8 mouse cellular contexts compared by ENCODE assay signal in the genomic region with DNA sequence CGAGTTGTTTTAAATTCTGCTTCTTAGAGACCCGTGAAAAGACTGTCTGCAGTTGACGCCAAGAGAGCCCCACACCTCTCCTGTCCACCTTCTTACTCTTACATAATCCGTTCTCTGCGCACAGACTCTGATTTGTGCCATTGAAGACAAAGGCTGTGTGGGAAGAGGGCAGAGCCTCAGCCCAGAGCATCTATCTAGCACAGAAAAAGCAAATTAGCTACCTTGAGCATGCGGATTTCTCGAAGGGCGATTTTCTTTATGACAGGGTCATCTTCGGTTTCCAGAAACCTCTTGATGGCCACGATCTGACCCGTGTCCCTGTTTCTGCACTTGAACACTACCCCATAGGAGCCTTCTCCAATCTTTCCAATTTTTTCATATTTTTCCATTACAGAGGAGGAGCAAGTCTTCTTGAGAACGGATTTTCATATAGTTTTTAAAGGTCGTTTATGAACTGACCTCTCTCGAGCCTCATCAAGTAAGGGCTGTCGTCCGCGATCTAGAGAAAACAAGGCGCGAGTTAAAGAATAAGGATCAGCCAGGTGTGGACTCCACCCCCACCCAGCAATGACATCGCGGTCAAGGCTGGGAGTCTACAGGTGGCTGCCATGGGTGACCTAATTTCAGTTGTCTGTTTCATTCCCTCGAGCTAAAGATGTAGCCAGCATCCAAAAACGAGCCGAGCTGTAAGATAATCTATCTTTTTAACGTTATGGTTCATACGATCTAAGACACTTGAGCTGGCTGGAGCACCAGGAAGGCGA. TPM values are rescaled to one million over a fixed set of nuclear protein-coding genes. Genes with fewer than 3 reads are reported as not detected.
DNase-seq lines count a peak whose midpoint lies in the region; ATAC-seq and TF ChIP-seq lines count a peak whose summit lies in the region.

No protein-coding gene starts in this region.

- TF ChIP-seq CTCF in lung, embryonic 14.5 days (IDR thresholded peaks at IDR 0.05; ENCODE audit: low read depth), result no peak
- TF ChIP-seq CTCF in cortical plate, adult 2 months (IDR thresholded peaks at IDR 0.05; ENCODE audit: extremely low read depth, insufficient read depth, low read length), result no peak
- TF ChIP-seq CTCF in hindbrain, postnatal 0 days (IDR thresholded peaks at IDR 0.05; ENCODE audit: low read depth), result no peak

- no peaks in the 10 kb centered on the region for H3K36me3 ChIP-seq in lung, embryonic 14.5 days (ENCODE audit: insufficient read depth)
- no peaks in the 10 kb centered on the region for H3K36me3 ChIP-seq in hindbrain, postnatal 0 days (ENCODE audit: insufficient read depth, low read length)
- H3K36me3 ChIP-seq in liver, embryonic 16.5 days (ENCODE audit: control insufficient read depth, insufficient read depth), result no peaks in the 10 kb centered on the region

- peaks cover 6% of the 10 kb centered on the region; the same call in 1 of the 2 replicates for H3K4me1 ChIP-seq in lung, embryonic 14.5 days (ENCODE audit: insufficient read depth)
- H3K4me1 ChIP-seq in cortical plate, adult 2 months (ENCODE audit: control insufficient read depth, insufficient read depth, low read length), result no peaks in the 10 kb centered on the region
- 0 out of 2 replicates have a peak, but pooled peaks cover 3% of the 10 kb centered on the region for H3K4me1 ChIP-seq in hindbrain, postnatal 0 days (ENCODE audit: insufficient read depth, low read length)
- peaks cover 42% of the 10 kb centered on the region for H3K4me1 ChIP-seq in liver, embryonic 16.5 days (ENCODE audit: control insufficient read depth, low read depth, low read length)

- H3K4me3 ChIP-seq in lung, embryonic 14.5 days (ENCODE audit: low read depth, low read length), result peak overlapping the region; percentile 52
- peak overlapping the region; percentile 54 for H3K4me3 ChIP-seq in cortical plate, adult 2 months (ENCODE audit: insufficient read depth, low read length)
- peak overlapping the region; percentile 59 for H3K4me3 ChIP-seq in hindbrain, postnatal 0 days (ENCODE audit: low read length)
- H3K4me3 ChIP-seq in liver, embryonic 16.5 days (ENCODE audit: low read depth, low read length), result peak overlapping the region; percentile 71

- peak; percentile 57 for TF ChIP-seq POLR2A in cortical plate, adult 2 months (IDR thresholded peaks at IDR 0.05; ENCODE audit: extremely low read depth, insufficient read depth, low read length)

- no peak overlapping the region for H3K27ac ChIP-seq in lung, embryonic 14.5 days (ENCODE audit: low read depth)
- H3K27ac ChIP-seq in cortical plate, adult 2 months (ENCODE audit: insufficient read depth, low read length), result peak overlapping the region; percentile 36
- peak overlapping the region; percentile 80 for H3K27ac ChIP-seq in hindbrain, postnatal 0 days
- peak overlapping the region; percentile 41; the same call in 1 of the 2 replicates for H3K27ac ChIP-seq in liver, embryonic 16.5 days (ENCODE audit: low read length)

- no peaks in the 10 kb centered on the region for H3K9me3 ChIP-seq in lung, embryonic 14.5 days (ENCODE audit: low read depth, low read length)
- no peaks in the 10 kb centered on the region for H3K9me3 ChIP-seq in hindbrain, postnatal 0 days (ENCODE audit: low read length)
- no peaks in the 10 kb centered on the region for H3K9me3 ChIP-seq in liver, embryonic 16.5 days (replicated peaks; ENCODE audit: control insufficient read depth, low read length)

- H3K9ac ChIP-seq in lung, embryonic 14.5 days, result peak overlapping the region; percentile 58
- peak overlapping the region; percentile 73 for H3K9ac ChIP-seq in hindbrain, postnatal 0 days (replicated peaks; ENCODE audit: low read length)
- H3K9ac ChIP-seq in liver, embryonic 16.5 days (ENCODE audit: low read depth, low read length), result peak overlapping the region; percentile 83

- 35% methylated on average over 27 of the region's 27 CpGs for WGBS in lung, embryonic 14.5 days
- WGBS in hindbrain, postnatal 0 days, result 30% methylated on average over 27 of the region's 27 CpGs
- WGBS in liver, embryonic 16.5 days (ENCODE audit: insufficient replicate concordance), result 32% methylated on average over 27 of the region's 27 CpGs

- no peak for DNase-seq in lung, embryonic 14.5 days
- no peak for DNase-seq in lung, adult 18-20 months
- peak; percentile 33 for DNase-seq in hindbrain, postnatal 0 days (ENCODE audit: low spot score)
- peak; percentile 27 for DNase-seq in thymus, postnatal 0 days (ENCODE audit: low spot score)
- no peak for DNase-seq in adrenal gland, adult 2 months
- DNase-seq in spleen, postnatal 36 days (ENCODE audit: low spot score in 2 of 2), result no peak

- peak; percentile 22; the same call in 1 of the 2 replicates for ATAC-seq in lung, embryonic 14.5 days (ENCODE audit: insufficient read depth)
- ATAC-seq in hindbrain, postnatal 0 days, result peak; percentile 46
- peak; percentile 41 for ATAC-seq in liver, embryonic 16.5 days (ENCODE audit: low read depth)

- 0 out of 2 replicates have a peak, but pooled peaks cover 3% of the 10 kb centered on the region for H3K27me3 ChIP-seq in lung, embryonic 14.5 days (ENCODE audit: insufficient read depth, low read length)
- no peaks in the 10 kb centered on the region for H3K27me3 ChIP-seq in hindbrain, postnatal 0 days (ENCODE audit: insufficient read depth, low read length)
- peaks cover 28% of the 10 kb centered on the region for H3K27me3 ChIP-seq in liver, embryonic 16.5 days (ENCODE audit: control insufficient read depth, insufficient read depth, low read depth, low read length)

- peak overlapping the region; percentile 98 for H3K4me2 ChIP-seq in lung, embryonic 14.5 days
- peak overlapping the region; percentile 99 for H3K4me2 ChIP-seq in hindbrain, postnatal 0 days (ENCODE audit: low read depth, low read length)
- peak overlapping the region; percentile 100 for H3K4me2 ChIP-seq in liver, embryonic 16.5 days (ENCODE audit: low read depth, low read length)

RNA-seq across cellular contexts. Expression of a gene that starts 1.1 kb away (rescaled TPM):
- 1.6 and 1.8 TPM in 2 replicates for polyA plus RNA-seq in lung, embryonic 14.5 days (2014; fragmentation: Nextera tagmentation; extraction: Ambion mirVana)
- 13.3 and 19.4 TPM in 2 replicates for polyA plus RNA-seq in cortical plate, adult 2 months (2012; rRNA removed)
- 28.3 and 51.5 TPM in 2 replicates for total RNA-seq in hindbrain, postnatal 0 days (2014; rRNA removed)
- 20.2 and 26.7 TPM in 2 replicates for polyA plus RNA-seq in hindbrain, postnatal 0 days (2015; fragmentation: Nextera tagmentation; extraction: Ambion mirVana)
- 1.7 TPM in 2 replicates for polyA plus RNA-seq in liver, embryonic 16.5 days (2015; fragmentation: Nextera tagmentation; extraction: Ambion mirVana)
- polyA plus RNA-seq in thymus, postnatal 0 days (2015; fragmentation: Nextera tagmentation; extraction: Ambion mirVana), result 4.2 and 7.8 TPM in 2 replicates
- total RNA-seq in adrenal gland, adult 2 months (2021), result 1 to 10 TPM; 1.3 to 2.6 TPM
- 0.27 and 0.42 TPM in 2 replicates for polyA plus RNA-seq in adrenal gland, adult 2 months (2012; rRNA removed)

Comparison
In these comparisons a context has a peak if more than half of its experiments do, and no peak if none do; other contexts are left out.
1. DNase-seq: peak in hindbrain, postnatal 0 days (single experiment) and thymus, postnatal 0 days (single experiment); none in lung, embryonic 14.5 days (single experiment), lung, adult 18-20 months (0 of 2), adrenal gland, adult 2 months (single experiment) and spleen, postnatal 36 days (0 of 2).
2. Peak in every context shown above with its lines, with median percentiles within 50 percentile points of each other: ATAC-seq, H3K4me2 ChIP-seq, H3K4me3 ChIP-seq and H3K9ac ChIP-seq.